Mouse (Mus musculus): ENCODE data around the gene Rpap3.

Rpap3 gene

GRCm38 (mm10) chr15:97728804-97729203 lies 23.2 kb upstream of the Rpap3 start:
- peaks cover 50% of the 10 kb centered on the region for H3K9me3 ChIP-seq (ENCODE audit: low read length)
- no peaks in the 10 kb centered on the region for H3K4me1 ChIP-seq (replicated peaks; ENCODE audit: low read depth, low read length)
- no peaks in the 10 kb centered on the region for H3K36me3 ChIP-seq (ENCODE audit: insufficient read depth, low read length)
- H3K27me3 ChIP-seq (ENCODE audit: insufficient read depth, low read length) = no peaks in the 10 kb centered on the region; the same call in 1 of the 2 replicates
- TF ChIP-seq POU5F1 (IDR thresholded peaks at IDR 0.05; ENCODE audit: borderline replicate concordance, low read length) = no peak
- TF ChIP-seq NANOG (IDR thresholded peaks at IDR 0.05; ENCODE audit: borderline replicate concordance, low read length) = no peak
- TF ChIP-seq CTCF (conservative IDR thresholded peaks at IDR 0.05; ENCODE audit: low read length) = no peak
- H3K4me3 ChIP-seq (replicated peaks; ENCODE audit: low read length) = no peak overlapping the region

GRCm38 (mm10) chr15:97728394-97728793 lies 22.8 kb upstream of the Rpap3 start:
- TF ChIP-seq POU5F1 (IDR thresholded peaks at IDR 0.05; ENCODE audit: borderline replicate concordance, low read length) (no peak), NANOG (IDR thresholded peaks at IDR 0.05; ENCODE audit: borderline replicate concordance, low read length) (no peak), CTCF (conservative IDR thresholded peaks at IDR 0.05; ENCODE audit: low read length) (no peak)
- Histone ChIP-seq H3K4me1 (replicated peaks; ENCODE audit: low read depth, low read length) (no peaks in the 10 kb centered on the region), H3K27me3 (ENCODE audit: insufficient read depth, low read length) (no peaks in the 10 kb centered on the region; the same call in 1 of the 2 replicates), H3K9me3 (ENCODE audit: low read length) (peaks cover 46% of the 10 kb centered on the region), H3K4me3 (replicated peaks; ENCODE audit: low read length) (no peak overlapping the region), H3K36me3 (ENCODE audit: insufficient read depth, low read length) (no peaks in the 10 kb centered on the region)

DNA sequence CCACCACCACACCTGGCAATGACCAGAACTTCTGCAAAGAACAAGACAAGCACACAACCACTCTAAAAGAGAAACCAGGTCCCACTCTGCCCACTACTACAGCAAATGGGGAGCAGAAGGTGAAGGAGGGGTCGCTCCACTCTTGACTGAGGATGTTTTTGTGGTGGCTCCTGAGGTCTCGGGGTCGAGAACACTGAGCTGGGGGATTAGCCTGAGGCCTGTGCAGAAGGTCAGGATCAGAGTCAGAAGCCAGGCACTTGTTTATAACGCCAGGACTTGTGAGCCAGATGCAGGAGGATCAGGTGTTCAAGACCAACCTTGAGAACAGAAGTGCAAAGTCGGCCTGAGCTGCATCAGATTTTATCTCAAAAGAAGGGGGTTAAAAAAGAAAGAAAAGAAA lies 21.9 kb upstream of the Rpap3 start:
- TF ChIP-seq NANOG (IDR thresholded peaks at IDR 0.05; ENCODE audit: borderline replicate concordance, low read length) (no peak), CTCF (conservative IDR thresholded peaks at IDR 0.05; ENCODE audit: low read length) (no peak), POU5F1 (IDR thresholded peaks at IDR 0.05; ENCODE audit: borderline replicate concordance, low read length) (no peak)
- no peaks in the 10 kb centered on the region for H3K36me3 ChIP-seq (ENCODE audit: insufficient read depth, low read length)
- no peaks in the 10 kb centered on the region for H3K4me1 ChIP-seq (replicated peaks; ENCODE audit: low read depth, low read length)
- peaks cover 45% of the 10 kb centered on the region for H3K9me3 ChIP-seq (ENCODE audit: low read length)
- no peak overlapping the region for H3K4me3 ChIP-seq (replicated peaks; ENCODE audit: low read length)
- no peaks in the 10 kb centered on the region; the same call in 1 of the 2 replicates for H3K27me3 ChIP-seq (ENCODE audit: insufficient read depth, low read length)

DNA sequence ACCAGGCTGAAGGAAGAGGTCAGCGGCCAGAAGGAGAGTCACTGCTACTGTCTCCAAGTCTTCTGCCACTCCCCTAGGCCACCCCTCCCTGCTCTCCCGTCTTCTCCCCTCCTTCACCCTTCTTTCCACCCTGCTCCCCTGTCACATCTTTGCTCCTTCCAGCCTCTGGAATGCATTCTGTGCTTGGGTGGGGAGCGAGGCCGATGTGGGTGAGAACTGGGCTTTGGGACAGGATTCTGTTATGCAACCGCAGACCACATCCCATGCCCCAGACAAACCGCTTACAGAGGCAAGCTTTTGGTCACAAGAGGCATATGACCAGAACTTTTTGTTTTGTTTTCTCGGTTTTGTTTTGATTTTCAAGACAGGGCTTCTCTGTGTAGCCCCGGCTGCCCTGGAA lies 21.4 kb upstream of the Rpap3 start:
- H3K9me3 ChIP-seq (ENCODE audit: low read length) = peaks cover 45% of the 10 kb centered on the region
- no peaks in the 10 kb centered on the region for H3K36me3 ChIP-seq (ENCODE audit: insufficient read depth, low read length)
- no peaks in the 10 kb centered on the region; the same call in 1 of the 2 replicates for H3K27me3 ChIP-seq (ENCODE audit: insufficient read depth, low read length)
- TF ChIP-seq POU5F1 (IDR thresholded peaks at IDR 0.05; ENCODE audit: borderline replicate concordance, low read length) (no peak), NANOG (IDR thresholded peaks at IDR 0.05; ENCODE audit: borderline replicate concordance, low read length) (no peak), CTCF (conservative IDR thresholded peaks at IDR 0.05; ENCODE audit: low read length) (no peak)
- H3K4me1 ChIP-seq (replicated peaks; ENCODE audit: low read depth, low read length) = no peaks in the 10 kb centered on the region
- H3K4me3 ChIP-seq (replicated peaks; ENCODE audit: low read length) = no peak overlapping the region

DNA sequence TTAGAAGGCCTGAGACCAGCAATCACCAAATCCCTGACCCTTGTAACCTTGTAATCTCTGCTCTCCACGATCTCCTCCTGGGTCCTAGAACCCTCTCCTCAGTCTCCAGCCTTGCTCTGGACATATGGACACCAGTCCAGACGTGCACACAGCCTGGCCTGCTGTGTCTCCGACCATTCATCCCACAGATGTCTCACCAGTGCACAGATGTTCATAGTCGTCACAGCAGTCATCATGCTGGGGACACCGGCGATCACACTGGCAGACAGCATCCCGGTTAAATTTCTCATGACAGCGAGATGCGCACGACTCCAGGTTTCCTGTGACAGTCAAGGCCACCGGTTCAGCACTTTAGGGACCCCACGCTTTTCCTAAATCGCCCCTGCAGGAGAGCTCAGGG lies 20.7 kb upstream of the Rpap3 start:
- Histone ChIP-seq H3K9me3 (ENCODE audit: low read length) (peaks cover 37% of the 10 kb centered on the region), H3K4me3 (replicated peaks; ENCODE audit: low read length) (no peak overlapping the region), H3K4me1 (replicated peaks; ENCODE audit: low read depth, low read length) (no peaks in the 10 kb centered on the region), H3K27me3 (ENCODE audit: insufficient read depth, low read length) (no peaks in the 10 kb centered on the region; the same call in 1 of the 2 replicates), H3K36me3 (ENCODE audit: insufficient read depth, low read length) (no peaks in the 10 kb centered on the region)
- TF ChIP-seq NANOG (IDR thresholded peaks at IDR 0.05; ENCODE audit: borderline replicate concordance, low read length) (no peak), POU5F1 (IDR thresholded peaks at IDR 0.05; ENCODE audit: borderline replicate concordance, low read length) (no peak), CTCF (conservative IDR thresholded peaks at IDR 0.05; ENCODE audit: low read length) (no peak)

DNA sequence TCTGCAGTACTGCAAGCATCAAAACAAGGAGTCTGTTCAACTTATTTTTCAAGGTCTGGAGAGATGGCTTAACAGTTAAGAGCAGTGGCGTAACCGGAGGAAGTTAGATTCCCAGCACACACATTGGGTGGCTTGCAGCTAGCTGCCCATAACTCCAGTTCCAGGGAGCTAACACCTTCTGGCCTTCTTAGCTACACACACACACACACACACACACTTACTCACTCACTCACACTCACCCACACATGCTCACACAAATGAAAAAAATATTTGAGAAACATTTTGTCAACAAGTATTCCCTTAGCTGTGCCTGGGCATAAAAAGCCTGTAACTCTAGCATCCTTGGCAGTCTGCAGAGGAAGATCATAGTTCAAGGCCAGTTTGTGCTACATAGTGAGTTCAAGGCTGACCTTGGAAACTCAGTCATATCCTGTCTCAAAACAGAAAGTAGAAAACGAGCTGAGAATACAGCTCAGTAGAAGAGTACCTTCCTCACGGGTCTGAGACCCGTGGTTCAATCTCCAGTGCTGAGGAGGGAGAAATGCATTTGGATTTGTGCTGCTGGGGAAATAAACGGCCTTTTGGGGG lies 19.7 kb upstream of the Rpap3 start:
- Histone ChIP-seq H3K36me3 (ENCODE audit: insufficient read depth, low read length) (no peaks in the 10 kb centered on the region), H3K4me1 (replicated peaks; ENCODE audit: low read depth, low read length) (no peaks in the 10 kb centered on the region), H3K4me3 (replicated peaks; ENCODE audit: low read length) (no peak overlapping the region), H3K27me3 (ENCODE audit: insufficient read depth, low read length) (no peaks in the 10 kb centered on the region; the same call in 1 of the 2 replicates), H3K9me3 (ENCODE audit: low read length) (peaks cover 27% of the 10 kb centered on the region)
- TF ChIP-seq NANOG (IDR thresholded peaks at IDR 0.05; ENCODE audit: borderline replicate concordance, low read length) = no peak
- no peak for TF ChIP-seq CTCF (conservative IDR thresholded peaks at IDR 0.05; ENCODE audit: low read length)
- TF ChIP-seq POU5F1 (IDR thresholded peaks at IDR 0.05; ENCODE audit: borderline replicate concordance, low read length) = no peak

- Histone ChIP-seq H3K9me3 (ENCODE audit: low read length) (peaks cover 20% of the 10 kb centered on the region), H3K27me3 (ENCODE audit: insufficient read depth, low read length) (no peaks in the 10 kb centered on the region; the same call in 1 of the 2 replicates), H3K4me1 (replicated peaks; ENCODE audit: low read depth, low read length) (peaks cover 4% of the 10 kb centered on the region; the same call in 1 of the 2 replicates), H3K36me3 (ENCODE audit: insufficient read depth, low read length) (no peaks in the 10 kb centered on the region), H3K4me3 (replicated peaks; ENCODE audit: low read length) (no peak overlapping the region)
- TF ChIP-seq POU5F1 (IDR thresholded peaks at IDR 0.05; ENCODE audit: borderline replicate concordance, low read length) (no peak), CTCF (conservative IDR thresholded peaks at IDR 0.05; ENCODE audit: low read length) (no peak), NANOG (IDR thresholded peaks at IDR 0.05; ENCODE audit: borderline replicate concordance, low read length) (no peak)
Observed at GRCm38 (mm10) chr15:97724346-97725197, 18.9 kb upstream of the Rpap3 start.

DNA sequence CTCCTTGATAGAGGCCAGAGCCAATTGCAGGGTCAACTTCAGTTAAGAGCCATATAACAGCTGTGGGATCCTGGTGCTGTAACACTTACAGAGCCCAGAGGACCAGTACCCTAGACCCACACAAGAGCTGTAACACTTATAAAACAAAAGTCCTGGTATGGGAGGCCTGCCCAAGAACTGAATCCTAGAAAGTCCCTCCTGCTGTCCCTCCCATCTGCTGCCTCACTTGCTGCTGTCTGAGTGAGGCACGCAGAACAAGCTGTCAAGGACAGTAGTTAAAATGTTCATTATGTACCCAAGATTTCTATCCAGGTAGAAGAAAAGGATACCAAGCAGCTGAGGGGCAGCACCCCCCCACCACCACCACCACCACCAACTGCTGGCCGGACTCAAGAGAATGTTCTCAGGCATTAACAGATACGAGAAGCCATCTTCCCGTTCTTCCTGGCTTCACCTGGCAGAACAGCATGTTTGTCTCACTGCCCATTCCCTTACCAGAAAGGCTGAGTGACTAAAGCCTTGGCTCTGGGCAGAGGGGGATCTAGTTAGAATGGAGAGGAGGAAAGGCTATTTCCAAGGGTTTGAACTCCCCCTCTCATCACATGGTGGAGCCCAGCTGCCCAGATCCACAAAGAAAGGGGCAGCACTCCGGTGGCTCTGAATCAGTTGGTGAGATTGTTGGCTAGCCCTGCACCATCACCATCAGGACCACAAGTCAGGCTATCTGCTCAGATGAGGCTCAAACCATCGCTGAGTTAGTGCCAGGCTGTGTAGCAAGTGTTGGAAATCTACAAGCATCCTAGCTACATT lies 18.1 kb upstream of the Rpap3 start:
- Histone ChIP-seq H3K4me1 (replicated peaks; ENCODE audit: low read depth, low read length) (peaks cover 5% of the 10 kb centered on the region; the same call in 1 of the 2 replicates), H3K4me3 (replicated peaks; ENCODE audit: low read length) (no peak overlapping the region), H3K27me3 (ENCODE audit: insufficient read depth, low read length) (peaks cover 5% of the 10 kb centered on the region), H3K36me3 (ENCODE audit: insufficient read depth, low read length) (no peaks in the 10 kb centered on the region), H3K9me3 (ENCODE audit: low read length) (peaks cover 18% of the 10 kb centered on the region)
- TF ChIP-seq NANOG (IDR thresholded peaks at IDR 0.05; ENCODE audit: borderline replicate concordance, low read length) (no peak), POU5F1 (IDR thresholded peaks at IDR 0.05; ENCODE audit: borderline replicate concordance, low read length) (no peak), CTCF (conservative IDR thresholded peaks at IDR 0.05; ENCODE audit: low read length) (no peak)
